Mouse (Mus musculus): ENCODE data around the gene Stub1. TPM values are rescaled to one million over a fixed set of nuclear protein-coding genes. Genes with fewer than 3 reads are reported as not detected.

The Stub1 gene
- polyA plus RNA-seq, 1 experiment from 2014 or later: 313 TPM

DNA sequence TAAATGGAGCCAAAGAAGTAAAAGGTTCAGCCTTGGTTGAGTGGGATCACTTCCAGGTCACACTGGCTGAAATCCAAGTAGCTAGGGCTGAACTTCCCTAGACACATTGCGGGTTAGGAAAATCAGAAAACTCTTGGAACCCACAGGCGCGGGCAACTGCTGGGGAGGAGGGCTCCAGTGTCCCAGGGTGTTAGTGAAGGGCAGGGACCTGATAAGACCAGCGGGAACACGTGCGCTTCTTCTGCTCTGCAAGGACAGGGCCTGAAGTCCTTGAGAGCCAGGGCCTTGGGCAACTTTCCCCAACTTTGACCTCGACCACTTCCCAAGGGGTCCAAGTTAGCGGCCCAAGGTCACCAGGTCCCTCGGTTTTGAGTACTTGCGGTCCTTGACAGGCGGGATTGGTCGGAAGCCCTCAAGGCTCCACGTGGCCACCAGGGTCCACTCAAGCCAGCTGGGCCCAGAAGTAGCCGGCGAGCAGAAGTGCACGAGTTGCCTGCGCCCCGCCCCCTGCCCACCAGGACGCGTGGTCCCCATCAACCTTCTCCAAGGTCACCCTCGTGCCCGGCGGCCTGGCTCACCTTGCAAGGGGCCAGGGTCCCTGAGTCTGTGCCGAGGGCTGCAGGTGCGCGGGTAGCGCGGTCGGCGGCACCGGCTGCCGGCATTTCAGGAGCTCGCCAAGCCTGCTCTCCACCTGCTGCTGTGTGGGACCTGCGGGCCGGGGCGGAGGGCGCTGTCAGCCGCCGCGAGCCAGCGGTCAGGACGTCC is 34.8 kb upstream of the Stub1 start:
- Histone ChIP-seq H3K4me1 (replicated peaks) (peaks cover 17% of the 10 kb centered on the region), H3K27me3 (no peaks in the 10 kb centered on the region), H3K9ac (replicated peaks) (peak overlapping the region; percentile 69), H3K27ac (0 out of 2 replicates have a peak overlapping the region, but pooled peaks have one; percentile 75), H3K4me3 (replicated peaks) (peak overlapping the region; percentile 81), H3K4me2 (peak overlapping the region; percentile 99), H3K36me3 (no peaks in the 10 kb centered on the region), H3K9me3 (no peaks in the 10 kb centered on the region)
- peak; percentile 29 for ATAC-seq (ENCODE audit: insufficient number of reproducible peaks, insufficient read depth, low FRiP score, low TSS enrichment, low read depth)
- 1% methylated on average over 41 of the region's 42 CpGs for WGBS

DNA sequence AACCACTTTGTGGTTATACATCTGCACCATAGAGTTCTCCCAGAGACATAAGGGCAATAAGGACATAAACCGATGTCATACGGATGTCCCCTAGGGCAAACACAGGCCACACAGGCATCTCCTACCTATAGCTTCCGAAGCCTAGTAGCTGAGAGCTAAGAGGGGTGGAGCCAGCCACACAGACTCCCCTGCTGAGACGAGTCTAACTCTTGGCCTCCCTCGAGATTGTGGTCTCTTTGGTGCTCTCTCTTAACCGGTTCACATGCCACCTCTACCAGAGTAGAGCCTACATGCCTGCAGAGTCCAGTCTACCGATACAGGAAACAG is 34.3 kb upstream of the Stub1 start:
- WGBS: 10% methylated on average over 7 of the region's 7 CpGs
- Histone ChIP-seq H3K4me1 (replicated peaks) (peaks cover 17% of the 10 kb centered on the region), H3K9ac (replicated peaks) (no peak overlapping the region), H3K36me3 (no peaks in the 10 kb centered on the region), H3K4me2 (peak overlapping the region; percentile 99), H3K4me3 (replicated peaks) (peak overlapping the region; percentile 81), H3K27ac (no peak overlapping the region), H3K9me3 (no peaks in the 10 kb centered on the region), H3K27me3 (no peaks in the 10 kb centered on the region)
- ATAC-seq (ENCODE audit: insufficient number of reproducible peaks, insufficient read depth, low FRiP score, low TSS enrichment, low read depth): no peak

GRCm38 (mm10) chr17:25866172-25866571 is 33.0 kb upstream of the Stub1 start:
- Histone ChIP-seq H3K4me3 (replicated peaks) (no peak overlapping the region), H3K9me3 (no peaks in the 10 kb centered on the region), H3K4me2 (no peak overlapping the region), H3K36me3 (no peaks in the 10 kb centered on the region), H3K9ac (replicated peaks) (no peak overlapping the region), H3K27ac (no peak overlapping the region), H3K4me1 (replicated peaks) (peaks cover 23% of the 10 kb centered on the region), H3K27me3 (no peaks in the 10 kb centered on the region)
- WGBS: 89% methylated on average over 3 of the region's 3 CpGs
- ATAC-seq (ENCODE audit: insufficient number of reproducible peaks, insufficient read depth, low FRiP score, low TSS enrichment, low read depth): no peak

GRCm38 (mm10) chr17:25865288-25865687 is 32.1 kb upstream of the Stub1 start:
- no peak overlapping the region for H3K4me2 ChIP-seq
- no peak overlapping the region for H3K4me3 ChIP-seq (replicated peaks)
- WGBS: 91% methylated on average over 11 of the region's 11 CpGs
- H3K27ac ChIP-seq: no peak overlapping the region
- H3K9me3 ChIP-seq: no peaks in the 10 kb centered on the region
- H3K36me3 ChIP-seq: no peaks in the 10 kb centered on the region
- peaks cover 31% of the 10 kb centered on the region for H3K4me1 ChIP-seq (replicated peaks)
- H3K27me3 ChIP-seq: no peaks in the 10 kb centered on the region
- ATAC-seq (ENCODE audit: insufficient number of reproducible peaks, insufficient read depth, low FRiP score, low TSS enrichment, low read depth): no peak
- no peak overlapping the region for H3K9ac ChIP-seq (replicated peaks)

GRCm38 (mm10) chr17:25864311-25864710 is 31.1 kb upstream of the Stub1 start:
- Histone ChIP-seq H3K9ac (replicated peaks) (no peak overlapping the region), H3K27ac (no peak overlapping the region), H3K36me3 (no peaks in the 10 kb centered on the region), H3K27me3 (no peaks in the 10 kb centered on the region), H3K4me2 (no peak overlapping the region), H3K4me3 (replicated peaks) (no peak overlapping the region), H3K4me1 (replicated peaks) (peaks cover 34% of the 10 kb centered on the region), H3K9me3 (no peaks in the 10 kb centered on the region)
- 91% methylated on average over 14 of the region's 14 CpGs for WGBS
- no peak for ATAC-seq (ENCODE audit: insufficient number of reproducible peaks, insufficient read depth, low FRiP score, low TSS enrichment, low read depth)

DNA sequence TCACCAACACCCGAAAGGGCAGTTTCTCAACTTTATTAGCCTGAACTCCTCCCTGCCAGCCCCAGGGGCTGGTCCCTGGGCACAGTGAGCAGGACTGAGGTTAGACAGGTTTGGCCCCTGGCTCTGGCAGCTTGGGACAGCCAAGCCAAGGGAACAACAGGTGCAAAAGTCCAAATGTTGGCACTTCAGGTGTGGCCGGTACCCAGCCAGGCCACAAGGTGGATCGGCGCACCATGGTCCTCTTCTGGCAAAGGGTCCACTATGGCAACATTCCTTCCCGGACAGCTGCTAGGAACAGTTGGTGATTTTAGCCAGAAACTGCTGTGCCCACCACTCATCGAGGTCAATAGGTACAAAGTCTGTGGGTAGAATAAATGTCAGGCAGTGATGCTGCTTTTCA is 30.5 kb upstream of the Stub1 start:
- Histone ChIP-seq H3K4me2 (no peak overlapping the region), H3K4me3 (replicated peaks) (no peak overlapping the region), H3K36me3 (no peaks in the 10 kb centered on the region), H3K9ac (replicated peaks) (no peak overlapping the region), H3K9me3 (no peaks in the 10 kb centered on the region), H3K27ac (no peak overlapping the region), H3K4me1 (replicated peaks) (peaks cover 28% of the 10 kb centered on the region), H3K27me3 (no peaks in the 10 kb centered on the region)
- 86% methylated on average over 6 of the region's 6 CpGs for WGBS
- ATAC-seq (ENCODE audit: insufficient number of reproducible peaks, insufficient read depth, low FRiP score, low TSS enrichment, low read depth): no peak

DNA sequence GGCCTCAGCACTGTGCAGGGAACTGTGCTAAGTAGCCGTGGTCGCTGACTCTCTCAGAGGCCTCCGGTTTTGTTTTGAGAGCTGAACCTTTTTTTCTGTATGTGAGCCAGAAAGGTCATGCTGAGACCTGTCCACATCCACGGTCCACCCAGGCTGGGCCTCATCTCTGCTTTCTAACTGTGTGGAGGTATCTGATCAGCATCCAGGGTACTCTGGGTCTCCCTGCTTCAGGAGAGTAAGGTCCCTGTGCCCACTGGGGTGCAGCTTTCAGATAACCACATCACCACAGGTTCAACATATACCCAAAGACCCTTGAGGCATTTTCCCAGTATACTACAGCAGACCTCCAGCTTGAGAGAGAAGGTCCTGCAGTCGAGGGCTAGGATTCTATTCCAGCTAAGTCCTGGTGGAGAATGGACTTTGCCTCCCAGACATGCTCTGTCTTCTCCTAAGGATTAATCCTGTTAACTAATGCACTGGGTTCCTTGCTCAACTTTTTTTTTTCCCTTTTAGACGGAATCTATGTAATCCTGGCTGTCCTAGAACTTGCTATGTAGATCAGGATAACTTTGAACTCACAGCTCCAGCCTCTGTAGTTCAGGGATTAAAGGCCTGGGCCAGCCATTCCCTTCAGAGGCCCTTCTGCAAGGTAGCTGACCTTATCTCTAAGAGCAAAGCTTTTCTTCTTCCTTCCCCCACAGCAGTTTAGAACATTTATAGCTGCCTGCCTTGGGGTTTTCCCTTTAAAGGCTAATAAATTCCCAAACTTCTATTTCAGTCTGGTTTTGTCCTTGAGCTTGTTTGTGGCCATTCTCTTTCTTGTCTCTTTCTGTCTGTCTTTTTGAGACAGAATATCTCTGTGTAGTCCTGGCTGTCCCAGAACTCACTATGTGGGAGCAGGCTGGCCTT is 28.8 kb upstream of the Stub1 start:
- 0 out of 2 replicates have a peak, but pooled peaks have one; percentile 13 for ATAC-seq (ENCODE audit: insufficient number of reproducible peaks, insufficient read depth, low FRiP score, low TSS enrichment, low read depth)
- WGBS: 14% methylated on average over 6 of the region's 6 CpGs
- peak overlapping the region; percentile 89 for H3K4me2 ChIP-seq

GRCm38 (mm10) chr17:25860832-25861703 is 27.9 kb upstream of the Stub1 start, which contains the start of gene Wdr90:
Wdr90 (minus strand) TSS chr17:25861501.
- H3K4me2 ChIP-seq: peak within 1 kb of the TSS; percentile 89

More for the DNA sequence above, 28.8 kb upstream of the Stub1 start:
- Histone ChIP-seq H3K9ac (replicated peaks) (peak overlapping the region; percentile 86), H3K27me3 (no peaks in the 10 kb centered on the region), H3K36me3 (no peaks in the 10 kb centered on the region), H3K4me1 (replicated peaks) (peaks cover 17% of the 10 kb centered on the region), H3K9me3 (no peaks in the 10 kb centered on the region), H3K27ac (peak overlapping the region; percentile 86), H3K4me3 (replicated peaks) (peak overlapping the region; percentile 57)

GRCm38 (mm10) chr17:25860229-25860628 is 27.0 kb upstream of the Stub1 start:
- Histone ChIP-seq H3K27me3 (no peaks in the 10 kb centered on the region), H3K27ac (no peak overlapping the region), H3K4me2 (peak overlapping the region; percentile 89), H3K36me3 (peaks cover 12% of the 10 kb centered on the region), H3K9me3 (no peaks in the 10 kb centered on the region), H3K9ac (replicated peaks) (peak overlapping the region; percentile 86), H3K4me3 (replicated peaks) (peak overlapping the region; percentile 57), H3K4me1 (replicated peaks) (peaks cover 17% of the 10 kb centered on the region)
- 0 out of 2 replicates have a peak, but pooled peaks have one; percentile 16 for ATAC-seq (ENCODE audit: insufficient number of reproducible peaks, insufficient read depth, low FRiP score, low TSS enrichment, low read depth)
- WGBS: 93% methylated on average over 6 of the region's 6 CpGs

More at GRCm38 (mm10) chr17:25860832-25861703, 27.9 kb upstream of the Stub1 start, which contains the start of gene Wdr90:
- peak within 1 kb of the TSS; percentile 57 for H3K4me3 ChIP-seq (replicated peaks)
- peak within 1 kb of the TSS; percentile 86 for H3K9ac ChIP-seq (replicated peaks)
- ATAC-seq (ENCODE audit: insufficient number of reproducible peaks, insufficient read depth, low FRiP score, low TSS enrichment, low read depth): peak; percentile 89
- peaks cover 4% of the 10 kb centered on the region; the same call in 1 of the 2 replicates for H3K36me3 ChIP-seq
- H3K4me1 ChIP-seq (replicated peaks): peaks cover 17% of the 10 kb centered on the region
- H3K27me3 ChIP-seq: no peaks in the 10 kb centered on the region
- H3K27ac ChIP-seq: peak within 1 kb of the TSS; percentile 86
- 4% methylated on average over 65 of the region's 65 CpGs for WGBS
- no peaks in the 10 kb centered on the region for H3K9me3 ChIP-seq

- H3K27ac ChIP-seq: peak within 1 kb of the TSS; percentile 88
- peak within 1 kb of the TSS; percentile 90 for H3K4me2 ChIP-seq
- no peaks in the 10 kb centered on the region for H3K9me3 ChIP-seq
- peaks cover 16% of the 10 kb centered on the region for H3K4me1 ChIP-seq (replicated peaks)
- peak within 1 kb of the TSS; percentile 87 for H3K9ac ChIP-seq (replicated peaks)
- peak within 1 kb of the TSS; percentile 88 for H3K4me3 ChIP-seq (replicated peaks)
- ATAC-seq (ENCODE audit: insufficient number of reproducible peaks, insufficient read depth, low FRiP score, low TSS enrichment, low read depth): peak; percentile 92
- peaks cover 77% of the 10 kb centered on the region for H3K36me3 ChIP-seq
- WGBS: under 1% methylated on average over 21 of the region's 21 CpGs
- no peaks in the 10 kb centered on the region for H3K27me3 ChIP-seq
Measured at GRCm38 (mm10) chr17:25844396-25844901, 11.2 kb upstream of the Stub1 start, which contains the start of gene Rhot2. Rhot2 (minus strand) TSS chr17:25844851.
